Mouse (Mus musculus) cerebellum, postnatal 14 days (tissue): ENCODE measurements around the gene Slc16a3.

Experiments
- DNase-seq, 2 experiments: peaks; one replicate each; pipeline ENCODE4 v3.0.0; 2021; ENCODE audit warnings: mixed read lengths in 2 of 2

The Slc16a3 gene

DNA sequence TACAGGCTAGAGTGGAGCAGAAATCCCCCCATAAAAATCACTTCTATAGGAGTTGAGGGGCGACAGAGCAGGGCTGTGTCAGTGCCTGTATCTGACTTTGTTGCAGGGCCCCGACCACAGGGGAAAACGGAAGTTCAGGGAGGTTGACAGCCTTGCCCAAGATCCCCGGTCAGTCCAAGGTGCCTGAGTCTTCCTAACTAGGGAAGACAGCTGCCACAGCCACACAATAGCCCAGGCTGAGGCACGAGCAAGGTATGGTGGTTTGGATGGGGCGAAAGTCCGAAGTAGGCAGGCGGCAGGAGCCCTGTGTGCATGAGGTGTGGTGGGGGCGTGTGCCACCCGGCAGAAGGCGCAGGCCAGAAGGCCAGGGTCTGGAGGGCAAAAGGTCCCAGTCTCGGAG lies at the start of gene Slc16a3:
TSS of gene Slc16a3 (plus strand) at position 153 of the 400 bp plus-strand sequence.
- DNase-seq: no peak

- DNase-seq: no peak
Observed at GRCm38 (mm10) chr11:120900276-120901244, 47.7 kb upstream of the Slc16a3 start.

GRCm38 (mm10) chr11:120901729-120902486 lies 46.4 kb upstream of the Slc16a3 start:
- no peak for DNase-seq

- no peak for DNase-seq
Observed at GRCm38 (mm10) chr11:120902487-120903142, 45.7 kb upstream of the Slc16a3 start.

- no peak for DNase-seq
Observed at GRCm38 (mm10) chr11:120903159-120903850, 45.0 kb upstream of the Slc16a3 start.

DNA sequence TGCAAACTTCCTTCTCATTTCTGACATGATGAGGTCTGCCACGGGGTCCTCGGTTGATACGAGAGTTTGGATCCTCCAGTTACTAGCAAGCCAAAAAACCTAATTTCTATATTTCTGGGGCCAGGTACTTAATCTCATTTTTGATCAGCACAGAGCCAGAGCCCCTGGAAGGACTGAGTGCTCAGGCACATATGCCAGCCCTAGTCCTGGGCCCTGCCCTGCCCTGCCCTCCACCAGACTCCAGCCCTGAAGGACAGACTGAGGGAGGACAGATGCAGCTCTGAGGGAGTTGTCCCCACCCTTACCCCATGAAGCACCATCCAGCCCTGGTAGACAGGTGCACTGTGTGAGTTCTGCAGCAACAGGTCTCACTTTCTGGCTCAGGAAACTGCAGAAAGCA lies 43.7 kb upstream of the Slc16a3 start:
- DNase-seq: no peak

DNA sequence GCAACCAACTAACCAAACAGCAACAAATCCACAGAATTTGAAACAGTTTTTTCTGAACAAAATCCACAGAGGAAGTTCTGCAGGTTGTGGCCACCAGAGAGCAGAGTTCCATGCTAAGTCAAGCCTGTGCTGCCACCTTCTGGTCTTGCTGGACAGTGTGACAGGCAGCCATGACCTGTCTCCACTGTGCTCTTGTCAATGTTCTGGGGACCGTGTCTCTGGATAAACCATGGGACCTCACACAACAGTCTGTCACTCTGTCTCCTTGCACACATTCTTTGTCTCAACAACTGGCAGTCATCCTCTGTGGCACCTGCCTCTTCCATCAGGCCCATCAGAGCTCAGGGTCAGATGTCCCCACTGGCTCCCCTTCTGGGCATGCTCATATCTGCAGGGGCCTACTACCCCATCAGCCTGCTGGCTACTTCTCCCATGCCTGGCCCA lies 42.8 kb upstream of the Slc16a3 start:
- DNase-seq: peak; percentile 82 to 89

DNA sequence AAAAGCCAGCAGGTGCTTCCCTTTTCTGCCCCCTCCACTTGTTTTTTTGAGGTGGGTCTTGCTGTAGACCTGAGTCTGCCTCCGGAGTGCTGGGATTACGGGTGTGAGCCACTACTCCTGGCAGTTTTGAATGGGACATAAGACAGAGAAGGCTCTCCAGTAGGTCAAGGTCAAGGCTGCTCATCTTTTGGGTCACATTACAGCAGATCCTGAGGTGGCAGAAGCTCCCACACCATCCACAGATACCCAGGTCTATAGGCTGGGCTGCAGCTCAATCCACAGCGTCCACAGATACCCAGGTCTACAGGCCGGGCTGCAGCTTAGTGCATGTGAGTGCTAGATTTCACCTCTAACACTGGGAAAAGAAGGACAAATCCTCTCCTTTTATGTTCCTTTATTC lies 34.5 kb upstream of the Slc16a3 start:
- DNase-seq: no peak

- no peak for DNase-seq
Observed at GRCm38 (mm10) chr11:120916477-120916876, 31.8 kb upstream of the Slc16a3 start.

- no peak for DNase-seq
Observed at GRCm38 (mm10) chr11:120917756-120918155, 30.5 kb upstream of the Slc16a3 start.

- no peak for DNase-seq
Observed at GRCm38 (mm10) chr11:120922528-120922927, 25.8 kb upstream of the Slc16a3 start.

- no peak for DNase-seq
Observed at GRCm38 (mm10) chr11:120928468-120928867, 19.8 kb upstream of the Slc16a3 start.

- no peak for DNase-seq
Observed at GRCm38 (mm10) chr11:120931479-120931878, 16.8 kb upstream of the Slc16a3 start.

DNA sequence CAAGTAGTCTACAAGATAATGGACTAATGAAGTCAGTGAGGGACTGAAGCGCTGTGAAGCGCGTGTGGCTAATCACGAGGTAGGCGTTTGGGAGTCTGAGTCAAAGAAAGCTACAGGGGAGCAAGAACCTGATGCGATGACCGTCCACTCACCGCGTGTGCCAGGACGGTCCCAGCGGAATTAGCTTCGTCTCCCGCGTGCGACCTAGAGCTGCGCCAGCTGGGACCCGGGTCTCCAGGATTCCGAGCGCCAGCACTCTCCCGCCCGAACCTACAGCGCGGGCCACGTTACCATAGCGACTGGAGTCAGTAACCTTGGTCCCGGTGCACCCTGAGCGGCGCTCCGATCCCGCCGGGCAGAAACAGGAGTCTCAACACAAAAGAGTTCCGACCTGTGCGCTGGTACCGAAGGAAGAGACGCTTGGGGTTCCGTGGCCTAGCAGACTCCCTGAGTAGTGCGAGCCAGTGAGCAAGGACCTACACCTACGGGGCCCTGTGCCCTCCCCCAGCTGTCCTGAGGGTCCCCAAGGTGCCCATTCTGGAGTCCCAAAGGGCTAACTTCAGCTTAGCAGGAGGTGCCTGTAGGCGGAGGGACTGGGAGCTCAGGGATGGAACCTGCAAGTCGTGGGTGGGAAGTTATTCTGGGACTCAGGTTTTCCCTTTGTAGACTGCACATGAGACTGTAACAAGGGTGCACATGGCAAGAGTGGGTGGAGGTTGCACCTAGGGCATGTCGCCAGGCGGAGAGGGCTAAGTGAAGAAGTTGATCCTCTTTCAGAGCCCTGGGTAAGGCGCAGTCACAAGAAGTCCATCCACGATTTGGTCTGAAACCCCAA lies 15.5 kb upstream of the Slc16a3 start, which contains the start of gene Ccdc57:
TSS of gene Ccdc57 (minus strand) at position 309 of the 835 bp plus-strand sequence.
- peak; percentile 92 to 95 for DNase-seq

GRCm38 (mm10) chr11:120937976-120938375 lies 10.3 kb upstream of the Slc16a3 start:
- no peak for DNase-seq

- DNase-seq: no peak
Observed at GRCm38 (mm10) chr11:120938795-120939194, 9.5 kb upstream of the Slc16a3 start.

DNA sequence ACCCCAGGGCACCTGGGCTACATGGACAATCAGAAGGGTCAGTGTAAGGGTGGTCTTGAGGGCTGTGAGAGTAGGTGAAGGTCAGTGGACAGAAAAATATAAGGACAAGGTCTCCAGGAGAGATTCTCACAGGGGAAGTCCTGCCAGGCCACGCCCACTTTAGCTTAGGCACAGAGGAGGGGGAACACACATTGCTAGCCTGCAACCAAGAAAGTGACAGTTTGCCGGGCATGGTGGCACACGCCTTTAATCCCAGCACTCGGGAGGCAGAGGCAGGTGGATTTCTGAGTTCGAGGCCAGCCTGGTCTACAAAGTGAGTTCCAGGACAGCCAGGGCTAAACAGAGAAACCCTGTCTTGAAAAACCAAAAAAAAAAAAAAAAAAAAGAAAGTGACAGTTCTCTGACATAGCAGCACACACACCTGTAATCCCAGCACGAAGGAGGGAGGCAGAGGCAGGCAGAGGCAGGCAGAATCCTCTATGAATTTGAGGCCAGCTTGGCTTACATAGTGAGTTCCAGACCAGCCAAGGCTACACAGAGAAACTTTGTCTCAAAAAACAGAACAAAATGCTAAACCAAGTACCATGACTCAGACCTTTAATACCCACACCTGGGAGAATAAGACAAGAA lies 8.5 kb upstream of the Slc16a3 start:
- no peak for DNase-seq

- no peak for DNase-seq
Observed at GRCm38 (mm10) chr11:120940959-120941358, 7.3 kb upstream of the Slc16a3 start.

DNA sequence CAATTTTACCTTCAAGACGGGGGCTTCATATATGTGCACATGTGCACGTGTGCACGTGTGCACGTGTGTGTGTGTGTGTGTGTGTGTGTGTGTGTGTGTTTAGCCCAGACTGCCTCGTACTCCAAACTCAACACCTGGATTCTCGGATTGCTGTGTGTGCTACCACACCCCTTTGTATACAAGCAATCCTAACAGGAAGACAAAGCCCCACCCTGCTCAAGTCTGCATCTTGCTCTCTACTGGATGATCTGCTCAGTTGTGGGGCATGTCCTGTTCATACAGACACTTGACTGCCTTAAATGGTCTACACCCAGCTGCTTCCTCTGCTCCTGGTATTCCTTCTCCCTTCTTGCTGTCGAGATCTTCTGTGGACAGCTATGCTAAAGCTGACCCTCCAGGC lies 3.0 kb upstream of the Slc16a3 start:
- DNase-seq: no peak

- DNase-seq: no peak
Observed at GRCm38 (mm10) chr11:120945926-120946325, 2.4 kb upstream of the Slc16a3 start.
